Mouse (Mus musculus) Patski (cell line): ENCODE measurements around the gene Rbpms2. TPM values are rescaled to one million over a fixed set of nuclear protein-coding genes. Genes with fewer than 3 reads are reported as not detected.
A peak's percentile ranks its signal among the peaks of the same experiment; 100 is the strongest.

Experiments
- ATAC-seq: fragments of 100-300 bp; one replicate; pipeline ENCODE4 v1.8.0; 2021
- CTCF ChIA-PET: fragments of 350-600 bp; sonication (Branson Sonifier 250); formaldehyde crosslinking; loops from one replicate; lab custom pipeline; 2022; ENCODE audit warnings: inconsistent platforms; lab: Charles Lee
- POLR2A ChIA-PET: fragments of 350-600 bp; sonication (Branson Sonifier 250); formaldehyde crosslinking; loops from one replicate; lab custom pipeline; 2022; ENCODE audit warnings: antibody characterized with exemption, inconsistent platforms; lab: Charles Lee
- DNase-seq: peaks from one replicate; pipeline ENCODE4 v3.0.0-alpha.2; 2011; ENCODE audit warnings: low read depth, low spot score
- H3K27me3 ChIP-seq: fragments of 371-371 bp; one replicate; pipeline ENCODE4 v1.5.1; 2021
- CTCF ChIP-seq: fragments of 100-300 bp; IDR thresholded peaks from one replicate; pipeline ENCODE4 v1.5.1; 2021
- in situ Hi-C: fragments of 300-500 bp; cut with MboI; formaldehyde crosslinking; loops from 3 replicates; pipeline ENCODE4 v1.11.1; 2018; ENCODE audit warnings: low pct_unique_long_range_greater_than_20kb, mixed read lengths
- polyA plus RNA-seq: library from polyadenylated mRNA; unstranded; gene quantifications from one replicate; pipeline ENCODE4 v1.2.3, GENCODE M21; 2021

The Rbpms2 gene
- polyA plus RNA-seq, 1 experiment from 2014 or later = 53.9 TPM

DNA sequence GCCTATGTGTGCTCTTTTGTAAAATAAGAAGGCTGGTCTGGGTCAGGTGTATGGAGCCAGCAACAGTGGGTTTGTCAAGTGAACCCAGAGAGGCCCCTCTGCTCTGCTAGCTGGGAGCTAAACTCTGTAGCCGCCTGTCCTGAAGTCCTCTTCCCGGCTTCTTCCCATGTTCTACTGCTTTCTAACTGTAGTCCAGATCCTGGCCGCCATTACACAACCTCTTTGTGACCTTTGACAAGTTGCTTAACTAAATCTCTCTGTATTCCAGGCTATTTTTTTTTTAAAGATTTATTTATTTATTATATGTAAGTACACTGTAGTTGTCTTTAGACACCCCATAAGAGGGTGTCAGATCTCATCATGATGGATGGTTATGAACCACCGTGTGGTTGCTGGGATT, 24.3 kb downstream of the Rbpms2 start:
- DNase-seq (no peak), ATAC-seq (no peak)
- H3K27me3 ChIP-seq = no peaks in the 10 kb centered on the region
- ChIA-PET CTCF (interaction anchor here (0.7 to 0.8 kb wide), 2 partner anchors 14 to 1096 kb away, joined by 3 read pairs; partner anchors contain the start of gene Oaz2), POLR2A (no interaction called here)
- TF ChIP-seq CTCF = no peak
- in situ Hi-C loops = no loop called here

GRCm38 (mm10) chr9:65654700-65655237, 25.3 kb downstream of the Rbpms2 start:
- in situ Hi-C loops = no loop called here
- ATAC-seq (no peak), DNase-seq (no peak)
- ChIA-PET CTCF (interaction anchor here (2.2 kb wide), 1 partner anchor 9 kb away, joined by 5 read pairs; no protein-coding TSS in a partner anchor), POLR2A (no interaction called here)
- no peak for TF ChIP-seq CTCF
- H3K27me3 ChIP-seq = no peaks in the 10 kb centered on the region

GRCm38 (mm10) chr9:65655540-65655939, 26.1 kb downstream of the Rbpms2 start:
- no peak for TF ChIP-seq CTCF
- DNase-seq (no peak), ATAC-seq (no peak)
- in situ Hi-C loops = no loop called here
- ChIA-PET POLR2A (no interaction called here), CTCF (interaction anchor here (1.9 to 2.2 kb wide), 2 partner anchors 8 to 50 kb away, joined by 5 to 6 read pairs; no protein-coding TSS in a partner anchor)
- H3K27me3 ChIP-seq = no peaks in the 10 kb centered on the region

- ChIA-PET POLR2A (no interaction called here), CTCF (interaction anchor here (1.0 to 1.9 kb wide), 2 partner anchors 51 to 52 kb away, joined by 3 to 6 read pairs; no protein-coding TSS in a partner anchor)
- H3K27me3 ChIP-seq = no peaks in the 10 kb centered on the region
- ATAC-seq = no peak
- no peak for TF ChIP-seq CTCF
- in situ Hi-C loops = no loop called here
- no peak for DNase-seq
Measured at GRCm38 (mm10) chr9:65657218-65657617, 27.8 kb downstream of the Rbpms2 start.

DNA sequence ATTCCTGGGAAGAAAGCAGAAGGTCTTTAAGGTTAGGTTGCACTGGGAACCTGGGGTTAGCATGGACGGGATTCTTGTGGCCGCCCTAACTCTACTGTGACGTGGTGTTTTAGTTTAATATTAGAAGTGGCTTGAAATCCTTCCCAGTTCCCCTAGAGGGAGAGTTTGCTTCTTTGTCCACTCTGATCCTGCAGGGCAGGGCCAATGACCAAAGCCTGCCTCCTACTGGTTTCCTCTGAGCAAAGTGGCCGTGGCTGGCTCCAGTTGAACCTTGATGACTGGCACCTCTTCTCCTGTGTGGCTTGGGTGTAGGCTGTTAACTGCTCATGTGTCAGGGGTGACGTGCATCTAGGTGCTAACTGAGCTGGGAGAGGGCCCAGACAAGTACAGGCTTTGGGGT, 31.6 kb downstream of the Rbpms2 start:
- H3K27me3 ChIP-seq = no peaks in the 10 kb centered on the region
- CTCF ChIA-PET = interaction anchor here (1.1 to 7.6 kb wide), 6 partner anchors 9 to 62 kb away, joined by 3 to 116 read pairs (median 6); no protein-coding TSS in a partner anchor
- in situ Hi-C loops = loop anchor here (5.0 to 10.0 kb wide), 3 partner anchors 54 to 194 kb away; no protein-coding TSS in a partner anchor
- TF ChIP-seq CTCF = peak; percentile 46
- DNase-seq (no peak), ATAC-seq (no peak)
- POLR2A ChIA-PET = no interaction called here

DNA sequence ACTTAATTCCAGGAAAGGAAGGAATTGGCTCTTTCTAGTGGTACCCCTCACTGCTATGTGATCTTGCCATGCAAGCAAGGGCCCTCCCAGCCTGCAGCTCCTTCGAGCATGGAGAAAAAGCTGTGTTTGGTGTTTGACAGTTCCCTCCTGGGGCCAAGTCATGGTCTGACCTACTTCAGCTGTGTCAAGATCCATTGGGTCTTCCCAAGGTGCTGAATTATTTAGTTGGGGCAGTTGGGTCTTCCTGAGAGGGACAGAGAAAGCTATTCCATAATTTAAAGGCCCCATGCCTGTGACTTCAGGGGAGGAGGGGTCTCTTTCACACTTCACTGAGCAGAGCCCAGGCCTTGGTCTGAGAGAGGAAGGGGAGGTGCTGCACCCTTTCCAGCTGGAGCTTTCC, 32.0 kb downstream of the Rbpms2 start:
- H3K27me3 ChIP-seq = no peaks in the 10 kb centered on the region
- CTCF ChIA-PET = interaction anchor here (1.1 to 7.6 kb wide), 5 partner anchors 10 to 63 kb away, joined by 3 to 116 read pairs (median 5); no protein-coding TSS in a partner anchor
- POLR2A ChIA-PET = no interaction called here
- no peak for TF ChIP-seq CTCF
- no peak for DNase-seq
- no peak for ATAC-seq
- in situ Hi-C loops = loop anchor here (5.0 to 10.0 kb wide), 3 partner anchors 54 to 193 kb away; no protein-coding TSS in a partner anchor

GRCm38 (mm10) chr9:65664163-65664562, 34.7 kb downstream of the Rbpms2 start:
- CTCF ChIA-PET = interaction anchor here (0.8 to 7.6 kb wide), 19 partner anchors 9 to 242 kb away, joined by 3 to 116 read pairs (median 6); partner anchors contain the start of gene Pif1
- no peaks in the 10 kb centered on the region for H3K27me3 ChIP-seq
- POLR2A ChIA-PET = interaction anchor here (1.2 to 1.5 kb wide), 2 partner anchors 47 to 57 kb away, joined by 3 read pairs; no protein-coding TSS in a partner anchor
- peak; percentile 88 for TF ChIP-seq CTCF
- no peak for ATAC-seq
- no peak for DNase-seq
- in situ Hi-C loops = loop anchor here (5.0 to 10.0 kb wide), 3 partner anchors 57 to 191 kb away; no protein-coding TSS in a partner anchor

GRCm38 (mm10) chr9:65666042-65666441, 36.6 kb downstream of the Rbpms2 start:
- no peak for ATAC-seq
- CTCF ChIA-PET = interaction anchor here (0.7 to 7.6 kb wide), 6 partner anchors 18 to 184 kb away, joined by 3 to 116 read pairs (median 6); no protein-coding TSS in a partner anchor
- H3K27me3 ChIP-seq = no peaks in the 10 kb centered on the region
- DNase-seq = no peak
- in situ Hi-C loops = loop anchor here (10.0 kb wide), 2 partner anchors 151 to 189 kb away; no protein-coding TSS in a partner anchor
- peak; percentile 85 for TF ChIP-seq CTCF
- POLR2A ChIA-PET = no interaction called here

DNA sequence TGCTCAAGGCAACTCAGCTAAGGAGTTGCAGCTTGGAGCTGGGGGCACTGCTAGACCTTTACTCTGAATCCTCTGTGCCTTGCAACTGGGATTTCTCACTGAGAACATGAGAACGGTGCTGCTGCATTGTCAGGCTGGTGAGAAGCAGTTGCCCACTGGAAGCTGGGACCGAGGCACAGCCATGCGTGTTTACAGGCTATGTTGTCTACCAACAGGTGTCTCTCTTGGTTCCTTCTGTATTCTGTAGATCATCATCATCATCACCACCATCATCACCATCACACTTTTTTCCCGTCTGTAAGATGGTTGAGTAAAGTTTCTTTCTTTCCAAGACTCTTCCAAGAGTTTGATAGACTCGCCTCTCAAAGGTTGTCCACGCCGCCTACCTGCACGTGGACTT, 38.3 kb downstream of the Rbpms2 start, which contains the start of gene Oaz2:
TSS of gene Oaz2 (plus strand) at position 301 of the 400 bp plus-strand sequence.
- no peaks in the 10 kb centered on the region for H3K27me3 ChIP-seq
- POLR2A ChIA-PET = no interaction called here
- in situ Hi-C loops = loop anchor here (10.0 kb wide), 2 partner anchors 153 to 187 kb away; no protein-coding TSS in a partner anchor
- TF ChIP-seq CTCF = no peak
- DNase-seq = no peak
- CTCF ChIA-PET = interaction anchor here (1.0 to 7.6 kb wide), 2 partner anchors 14 to 64 kb away, joined by 3 to 116 read pairs; no protein-coding TSS in a partner anchor
- no peak for ATAC-seq

DNA sequence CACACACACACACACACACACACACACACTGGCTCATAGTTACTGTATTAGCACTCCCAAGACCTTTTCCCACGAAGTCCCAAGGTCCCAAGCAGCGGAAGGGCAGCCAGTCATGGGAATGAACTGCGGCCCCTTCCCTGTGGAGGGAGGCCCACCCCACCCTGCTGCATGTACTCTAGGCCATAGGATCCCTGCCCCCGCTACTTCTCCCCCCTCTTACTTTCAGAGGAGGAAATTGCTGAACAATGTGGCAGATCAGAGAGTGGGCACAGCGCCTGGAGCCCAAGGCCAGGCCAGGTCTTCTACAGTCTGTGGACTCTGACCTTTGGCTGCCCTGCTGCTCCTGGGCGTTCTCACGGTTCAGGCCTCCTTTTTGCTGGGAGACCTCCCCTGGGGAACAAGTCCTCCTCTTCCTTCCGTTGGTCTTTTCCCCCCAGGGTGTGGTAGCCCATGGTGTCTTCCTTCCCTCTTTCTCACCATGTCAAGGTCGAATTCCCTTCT, 42.0 kb downstream of the Rbpms2 start:
- DNase-seq (no peak), ATAC-seq (no peak)
- no peak for TF ChIP-seq CTCF
- ChIA-PET POLR2A (no interaction called here), CTCF (interaction anchor here (1.1 kb wide), 1 partner anchor 8 kb away, joined by 4 read pairs; no protein-coding TSS in a partner anchor)
- in situ Hi-C loops = no loop called here
- H3K27me3 ChIP-seq = no peaks in the 10 kb centered on the region
